Mouse (Mus musculus): ENCODE results near the gene Nploc4.

DNA sequence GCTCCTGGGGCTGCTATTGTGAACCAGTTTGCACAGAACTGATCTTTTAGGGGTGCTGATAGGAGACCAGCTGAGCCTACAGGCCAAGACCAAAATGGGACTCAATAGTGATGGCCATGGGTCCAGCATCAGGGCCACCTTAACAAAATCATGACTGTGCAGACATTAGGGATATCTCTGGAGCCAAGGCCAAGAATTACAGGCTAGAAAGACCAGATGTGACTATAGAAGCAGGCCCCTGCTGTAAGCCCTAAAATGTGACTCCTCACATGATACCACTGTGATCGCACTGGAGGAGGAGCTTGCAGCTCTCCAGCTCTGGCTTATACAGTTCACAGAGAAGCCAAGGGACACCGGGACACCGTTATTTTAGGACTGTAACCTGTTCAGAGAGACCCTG is 4.8 kb upstream of the Nploc4 start, which contains the start of gene Tspan10:
- no peak for TF ChIP-seq CTCF (IDR thresholded peaks at IDR 0.05; ENCODE audit: control insufficient read depth, insufficient read depth, insufficient read length)
- no peak for TF ChIP-seq USF1 (IDR thresholded peaks at IDR 0.05; ENCODE audit: low read depth)
- TF ChIP-seq MAX (IDR thresholded peaks at IDR 0.05): no peak
- TF ChIP-seq CEBPB (IDR thresholded peaks at IDR 0.05; ENCODE audit: low read depth): no peak
- TF ChIP-seq MYOG (IDR thresholded peaks at IDR 0.05; ENCODE audit: control insufficient read depth, extremely low read depth, insufficient read length): no peak

All from C2C12 (cell line).